Mouse (Mus musculus): ENCODE measurements around the gene Ncapg.
"Not testable (repeated sequence)": the region's sequence is repeated elsewhere in the genome, so short reads cannot be mapped to it uniquely, and the experiment has no call there.

Ncapg gene

DNA sequence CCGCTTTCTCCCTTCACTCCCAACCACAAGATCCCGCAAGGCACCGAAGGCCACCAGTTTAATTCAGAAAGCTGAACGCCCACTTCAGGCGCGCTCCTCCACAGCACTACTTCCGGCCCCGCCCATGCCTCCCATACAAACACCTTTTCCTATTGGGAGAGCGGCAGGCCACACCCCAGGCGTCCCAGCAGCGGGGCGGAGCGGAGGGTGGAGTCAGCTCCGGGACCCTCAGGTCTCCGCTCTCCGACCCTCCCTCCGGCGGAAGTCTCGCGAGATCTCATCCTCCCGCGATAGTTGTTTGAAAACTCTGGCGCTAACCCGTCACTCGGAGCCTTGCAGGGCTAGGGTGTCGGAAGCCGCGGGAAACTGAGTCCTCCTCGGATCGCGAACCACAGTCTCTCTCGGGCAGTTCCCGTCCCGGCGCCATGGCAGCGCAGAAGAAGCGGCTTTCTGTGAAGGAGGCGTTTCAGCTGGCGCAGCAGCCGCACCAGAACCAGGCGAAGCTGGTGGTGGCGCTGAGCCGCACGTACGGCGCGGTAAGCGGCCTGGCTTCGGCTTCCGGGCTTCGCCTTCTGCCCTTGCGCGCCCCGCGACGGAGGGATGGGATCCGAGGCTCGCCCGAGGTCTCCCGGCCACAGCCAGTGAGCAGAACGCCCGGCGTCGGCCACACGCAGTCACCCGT lies at the start of gene Ncapg:
Gene Ncapg (plus strand): TSS at position 322 of the 682 bp plus-strand sequence.
- DNase-seq (ENCODE audit: extremely low read depth, low read depth) = peak; percentile 96

DNA sequence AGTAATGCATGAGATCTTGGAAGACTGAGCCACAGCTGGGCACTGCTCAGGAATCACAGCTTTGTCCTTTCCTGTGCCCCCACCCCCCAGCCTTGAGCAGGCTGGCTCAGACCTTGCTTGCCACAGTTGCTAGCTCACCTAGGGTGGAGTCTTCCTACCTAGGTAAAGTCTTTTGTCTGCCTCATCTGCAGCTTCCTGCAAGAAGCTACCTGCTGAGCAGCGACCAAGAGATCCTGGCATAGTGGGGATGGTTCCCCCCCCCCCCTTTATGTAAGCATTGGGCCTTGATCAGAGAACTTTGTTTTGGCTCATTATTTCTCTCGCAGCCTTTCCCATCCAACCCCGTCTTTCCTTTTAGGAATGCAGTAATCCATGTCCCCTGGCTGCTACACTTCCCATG lies 48.2 kb upstream of the Ncapg start:
- DNase-seq (ENCODE audit: extremely low read depth, low read depth) = no peak

DNA sequence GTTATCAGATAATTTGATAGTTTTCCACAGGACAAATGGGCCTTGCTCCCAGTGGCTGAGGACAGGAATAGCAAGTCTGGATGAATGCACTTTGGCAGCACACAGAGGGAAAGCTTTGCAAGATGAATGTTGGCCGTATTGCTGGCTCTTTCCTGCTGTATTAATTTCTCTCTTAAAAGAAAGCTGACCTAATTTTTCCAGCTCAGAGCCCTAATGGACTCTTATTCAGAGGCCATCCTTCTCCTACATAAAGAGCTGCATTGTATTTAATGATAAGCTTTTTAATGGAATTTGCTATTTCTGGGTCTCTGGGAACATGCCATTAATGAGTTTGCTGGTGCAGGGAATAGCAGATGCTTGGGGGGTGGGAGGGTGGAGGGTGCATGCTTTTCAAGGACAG lies 41.9 kb upstream of the Ncapg start:
- no peak for DNase-seq (ENCODE audit: extremely low read depth, low read depth)

GRCm38 (mm10) chr5:45629470-45629869 lies 40.2 kb upstream of the Ncapg start:
- DNase-seq (ENCODE audit: extremely low read depth, low read depth) = no peak

- DNase-seq (ENCODE audit: extremely low read depth, low read depth) = no peak
Measured at GRCm38 (mm10) chr5:45638378-45638777, 31.3 kb upstream of the Ncapg start.

GRCm38 (mm10) chr5:45638806-45639714 lies 30.7 kb upstream of the Ncapg start, which contains the start of gene Fam184b:
Gene Fam184b (minus strand): TSS chr5:45639614.
- DNase-seq (ENCODE audit: extremely low read depth, low read depth) = no peak

DNA sequence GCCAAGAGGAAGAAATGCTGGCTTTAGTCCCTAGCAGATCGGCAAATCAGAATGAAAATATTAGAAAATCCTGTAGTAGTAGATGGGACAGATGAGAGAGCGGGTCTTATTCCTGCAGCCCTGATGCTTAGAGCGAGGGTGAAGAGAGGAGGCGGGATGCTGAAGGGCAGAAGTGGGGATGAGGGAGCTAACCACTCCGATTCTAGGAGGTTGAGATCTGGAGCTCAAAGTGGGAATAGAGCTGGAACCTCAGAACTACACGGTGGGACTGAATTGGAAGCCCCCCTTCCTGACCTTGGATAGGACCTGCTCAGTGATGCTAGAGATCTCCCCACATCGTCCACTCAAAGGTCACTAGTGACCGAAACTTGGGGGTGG lies 30.0 kb upstream of the Ncapg start:
- no peak for DNase-seq (ENCODE audit: extremely low read depth, low read depth)

DNA sequence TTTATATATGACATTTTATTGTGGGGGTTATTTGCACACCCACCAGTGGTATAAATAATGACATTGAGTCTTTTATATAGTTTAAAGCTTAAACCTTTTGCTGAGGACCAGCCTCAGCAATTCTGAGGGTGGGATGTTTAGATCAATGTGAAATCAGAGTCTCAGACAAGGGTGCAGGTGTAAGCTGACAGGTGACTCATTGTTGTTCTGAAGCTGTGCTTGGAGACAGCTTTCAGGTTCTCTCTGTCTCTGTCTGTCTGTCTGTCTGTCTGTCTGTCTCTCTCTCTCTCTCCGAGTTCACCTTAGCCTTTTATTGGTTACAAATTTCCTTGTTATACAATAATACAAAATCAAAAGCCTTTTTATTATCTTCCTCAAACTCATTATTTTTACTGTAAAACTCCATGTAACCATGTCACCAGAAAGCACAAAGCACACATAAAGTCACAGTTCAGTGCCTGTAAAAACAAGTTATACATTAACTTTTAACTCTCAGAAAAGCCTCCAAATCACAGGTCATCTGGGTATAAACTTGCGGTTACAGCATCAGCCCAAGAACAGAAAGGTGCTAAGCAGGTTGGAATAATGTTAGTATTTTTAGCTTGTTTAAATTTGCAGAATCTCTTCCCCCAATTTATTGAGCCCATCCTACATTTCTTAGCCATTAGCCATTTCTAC lies 18.6 kb upstream of the Ncapg start:
- no peak for DNase-seq (ENCODE audit: extremely low read depth, low read depth)

DNA sequence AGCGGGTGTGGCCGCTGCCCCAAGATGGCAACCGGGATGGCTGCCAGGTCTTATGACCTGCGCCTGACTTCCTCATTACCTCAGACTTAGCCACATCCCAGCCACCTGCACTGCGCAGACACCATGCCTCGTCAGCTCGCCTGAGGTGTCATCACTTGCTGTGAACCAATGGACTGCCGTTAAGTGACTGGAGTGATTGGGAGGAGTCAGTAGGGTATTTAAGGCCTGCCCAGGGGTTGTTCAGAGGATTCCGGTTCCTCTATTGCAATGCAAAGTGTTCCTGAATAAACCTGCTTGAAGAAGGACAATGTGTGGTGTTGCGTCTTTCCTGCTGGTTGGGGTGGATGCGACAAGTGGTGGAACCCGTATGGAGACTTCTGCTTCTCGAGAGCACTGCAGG lies 11.3 kb upstream of the Ncapg start:
- not testable (repeated sequence) for DNase-seq (ENCODE audit: extremely low read depth, low read depth)

GRCm38 (mm10) chr5:45668324-45668723 lies 1.4 kb upstream of the Ncapg start:
- peak; percentile 78 for DNase-seq (ENCODE audit: extremely low read depth, low read depth)

- peak; percentile 38 for DNase-seq (ENCODE audit: extremely low read depth, low read depth)
Measured at GRCm38 (mm10) chr5:45668831-45669230, 888 bp upstream of the Ncapg start.

- DNase-seq (ENCODE audit: extremely low read depth, low read depth) = no peak
Measured at GRCm38 (mm10) chr5:45669234-45669597, 503 bp upstream of the Ncapg start.

DNA sequence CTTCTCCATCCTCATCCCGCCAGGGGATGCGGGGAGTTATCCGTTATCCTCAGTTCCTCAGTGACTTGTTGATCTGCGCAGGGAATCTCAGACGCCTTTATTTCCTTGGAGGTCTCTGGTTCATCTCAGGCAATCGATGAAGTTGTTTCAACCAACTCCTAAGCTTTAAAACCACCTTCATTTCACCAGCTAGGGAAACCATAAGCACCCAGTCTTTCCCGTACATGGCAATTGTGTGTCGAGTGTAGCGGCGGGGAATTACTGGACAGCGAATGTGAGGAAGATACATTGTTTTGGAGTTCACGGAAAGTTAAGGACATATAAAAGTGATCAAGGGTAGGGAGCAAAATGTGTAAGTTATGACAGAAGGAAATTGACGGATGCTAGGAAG lies 556 bp downstream of the Ncapg start:
- peak; percentile 36 for DNase-seq (ENCODE audit: extremely low read depth, low read depth)

GRCm38 (mm10) chr5:45670894-45671494 lies 1.3 kb downstream of the Ncapg start:
- peak; percentile 13 for DNase-seq (ENCODE audit: extremely low read depth, low read depth)

GRCm38 (mm10) chr5:45675032-45675431 lies 5.3 kb downstream of the Ncapg start:
- no peak for DNase-seq (ENCODE audit: extremely low read depth, low read depth)

- DNase-seq (ENCODE audit: extremely low read depth, low read depth) = peak; percentile 31
Measured at GRCm38 (mm10) chr5:45677639-45678038, 7.9 kb downstream of the Ncapg start.

DNA sequence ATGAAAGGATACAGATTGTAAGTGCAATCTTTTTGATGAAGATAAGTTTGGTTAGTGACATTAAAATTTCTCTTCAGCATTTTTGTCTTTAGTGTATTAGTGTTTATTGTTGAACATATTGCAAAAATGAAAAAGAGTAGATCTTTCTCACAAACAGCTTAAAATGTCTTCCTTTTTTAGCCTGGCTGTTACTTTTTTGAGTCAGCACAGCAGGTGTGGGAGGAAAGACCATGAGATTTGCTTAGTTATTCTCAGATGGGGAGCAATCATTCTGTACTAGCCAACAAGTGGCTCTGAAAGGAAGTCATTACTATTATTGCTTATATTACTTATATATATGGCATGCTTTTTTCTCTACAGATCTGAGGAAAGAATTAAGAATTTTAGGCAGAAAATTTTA lies 10.2 kb downstream of the Ncapg start:
- no peak for DNase-seq (ENCODE audit: extremely low read depth, low read depth)

DNA sequence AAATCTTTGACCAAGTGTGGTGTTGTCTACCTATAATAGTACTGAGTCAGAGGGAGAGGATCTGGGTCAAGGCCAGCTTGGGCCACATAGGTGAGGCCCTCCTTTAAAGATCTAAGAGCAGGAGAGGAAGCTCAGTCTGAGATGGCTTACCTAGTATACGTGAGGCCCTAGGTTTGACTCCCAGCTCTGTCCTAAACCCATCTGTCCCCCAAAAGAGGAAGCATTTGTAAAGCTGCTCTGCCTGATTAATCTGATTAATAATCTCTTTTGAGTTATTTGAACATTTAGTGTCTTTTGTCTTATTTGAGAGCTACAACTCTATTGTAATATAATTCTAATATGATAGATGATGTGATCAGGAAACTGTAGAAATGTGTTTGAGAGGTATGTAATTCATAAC lies 13.7 kb downstream of the Ncapg start:
- DNase-seq (ENCODE audit: extremely low read depth, low read depth) = peak; percentile 32

DNA sequence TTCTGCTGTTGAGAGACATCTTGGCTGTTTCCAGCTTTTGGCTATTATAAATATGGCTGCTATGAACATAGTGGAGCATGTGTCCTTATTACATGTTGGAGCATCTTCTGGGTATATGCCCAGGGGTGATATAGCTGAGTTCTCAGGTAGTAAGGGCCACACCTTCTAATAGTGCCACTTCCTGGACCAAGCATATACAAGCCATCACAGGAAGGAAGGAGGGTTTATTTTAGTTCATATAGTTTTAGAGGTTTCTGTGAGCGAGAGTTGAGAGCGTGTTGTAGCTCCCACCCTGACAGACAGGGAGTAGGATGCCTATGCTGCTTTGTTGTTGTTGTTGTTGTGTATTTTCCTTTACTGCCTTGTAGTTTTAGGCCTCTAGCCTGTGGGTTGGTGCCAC lies 15.5 kb downstream of the Ncapg start:
- DNase-seq (ENCODE audit: extremely low read depth, low read depth) = no peak

DNA sequence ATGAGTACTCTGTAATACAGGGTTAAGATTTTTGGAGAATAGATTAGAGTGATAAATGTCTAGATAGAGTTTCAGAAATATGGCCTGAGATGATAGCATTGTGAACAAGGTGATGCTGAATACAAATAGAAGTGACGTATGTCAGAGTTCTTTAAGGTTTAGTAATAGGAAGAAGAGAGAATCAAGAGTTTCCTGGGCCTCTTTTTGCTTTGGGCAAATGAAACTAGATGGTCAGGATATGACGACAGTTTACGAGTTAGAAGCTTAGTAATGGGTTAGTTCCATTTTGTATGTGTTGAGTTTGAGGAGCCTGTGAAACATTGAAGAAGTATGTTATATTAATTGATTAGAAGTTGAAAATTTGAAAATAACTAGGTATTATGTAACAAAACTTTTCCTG lies 16.5 kb downstream of the Ncapg start:
- no peak for DNase-seq (ENCODE audit: extremely low read depth, low read depth)

- DNase-seq (ENCODE audit: extremely low read depth, low read depth) = no peak
Measured at GRCm38 (mm10) chr5:45689152-45689551, 19.4 kb downstream of the Ncapg start.

DNA sequence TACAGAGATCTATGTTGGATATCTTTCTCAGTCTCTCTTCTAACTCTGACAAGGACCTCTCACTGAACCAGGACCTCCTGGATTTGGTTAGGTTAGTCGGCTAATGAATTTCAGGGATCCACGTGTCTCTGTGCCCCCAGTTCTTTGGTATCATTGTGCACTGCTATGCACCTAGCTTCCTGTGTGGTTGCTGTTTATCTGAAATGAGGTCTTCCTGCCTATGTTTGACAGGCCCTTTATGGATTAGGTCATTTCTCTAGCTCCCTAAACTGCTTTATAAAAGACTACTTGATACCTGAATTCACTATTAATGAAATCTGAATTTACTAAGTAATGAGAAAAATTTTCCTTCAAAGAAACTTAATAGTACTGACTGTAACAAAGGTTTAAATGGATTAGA lies 21.1 kb downstream of the Ncapg start:
- DNase-seq (ENCODE audit: extremely low read depth, low read depth) = no peak
